Mouse (Mus musculus) cerebellum, adult 2 months (tissue): Measurements from ENCODE around the gene Pef1. TPM values are rescaled to one million over a fixed set of nuclear protein-coding genes. Genes with fewer than 3 reads are reported as not detected.

ENCODE experiments used
- DNase-seq, 2 experiments: peaks; one replicate each; pipeline ENCODE4 v3.0.0; 2021
- H3K27ac ChIP-seq: fragments of 200-500 bp; 2 replicates; pipeline ENCODE4 v1.5.1; 2012; ENCODE audit warnings: low read length, control low read depth, inconsistent platforms; ENCODE audit not compliant: insufficient read depth
- H3K27me3 ChIP-seq: fragments of 200-500 bp; 2 replicates; pipeline ENCODE4 v1.6.1; 2012; ENCODE audit warnings: inconsistent platforms, mild to moderate bottlenecking, low read length, moderate library complexity; ENCODE audit not compliant: control insufficient read depth, insufficient read depth
- H3K4me1 ChIP-seq: fragments of 200-500 bp; 2 replicates; pipeline ENCODE4 v1.6.1; 2011; ENCODE audit warnings: low read length; ENCODE audit not compliant: control insufficient read depth, insufficient read depth
- H3K4me3 ChIP-seq: fragments of 200-500 bp; replicated peaks from 2 replicates; pipeline ENCODE3; 2011; ENCODE audit warnings: mild to moderate bottlenecking, low read depth, low read length, control low read depth; ENCODE audit not compliant: insufficient read depth
- CTCF ChIP-seq: fragments of 200-500 bp; IDR thresholded peaks from 2 replicates; pipeline ENCODE4 v1.5.1; 2011; ENCODE audit warnings: low read depth, mild to moderate bottlenecking, control low read depth, low read length, moderate library complexity, borderline replicate concordance; ENCODE audit not compliant: insufficient read depth
- POLR2A ChIP-seq: fragments of 200-500 bp; IDR thresholded peaks from 2 replicates; pipeline ENCODE4 v1.6.1; 2011; ENCODE audit warnings: low read length, control low read depth, borderline replicate concordance; ENCODE audit not compliant: insufficient read depth
- WGBS: fragments of 180-500 bp; shearing (Covaris S2); methylation state at CpG from one replicate; pipeline ENCODE4 v1.1.7; 2018; 5-methylcytosine and 5-hydroxymethylcytosine counted together
- polyA plus RNA-seq: library from polyadenylated mRNA; depleted of rRNA; stranded (reverse); fragments of >200 nt; gene quantifications from 2 replicates; pipeline ENCODE4 v1.2.3, GENCODE M21; 2012

Gene Pef1
- polyA plus RNA-seq, 1 experiment, result 89.3 TPM

DNA sequence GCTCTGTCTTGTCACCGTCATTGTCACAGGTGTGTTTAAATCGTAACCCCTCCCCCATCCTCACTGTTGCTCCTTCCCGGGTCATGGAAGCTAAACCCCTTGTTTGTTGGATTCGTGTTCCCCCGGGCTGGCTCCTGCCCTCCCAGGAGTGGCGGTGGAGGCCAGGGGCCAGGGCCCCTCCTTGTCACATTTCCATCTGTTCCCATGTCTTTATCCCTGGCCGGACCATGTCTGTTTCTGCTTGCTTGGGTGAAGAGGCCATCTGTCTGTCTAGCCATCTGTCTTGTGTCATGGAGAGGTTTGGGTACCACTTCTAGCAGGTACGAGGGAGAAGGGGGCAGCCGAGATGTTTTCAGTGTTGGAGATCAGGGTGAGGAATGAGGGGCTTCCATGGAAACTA, 20.1 kb upstream of the Pef1 start:
- Histone ChIP-seq H3K4me3 (no peak overlapping the region), H3K27ac (no peak overlapping the region), H3K27me3 (no peaks in the 10 kb centered on the region), H3K4me1 (peaks cover 88% of the 10 kb centered on the region)
- DNase-seq, result peak in 1 of 2 experiments; percentile 47
- TF ChIP-seq POLR2A (no peak), CTCF (no peak)
- WGBS, result 9% methylated on average over 9 of the region's 9 CpGs

DNA sequence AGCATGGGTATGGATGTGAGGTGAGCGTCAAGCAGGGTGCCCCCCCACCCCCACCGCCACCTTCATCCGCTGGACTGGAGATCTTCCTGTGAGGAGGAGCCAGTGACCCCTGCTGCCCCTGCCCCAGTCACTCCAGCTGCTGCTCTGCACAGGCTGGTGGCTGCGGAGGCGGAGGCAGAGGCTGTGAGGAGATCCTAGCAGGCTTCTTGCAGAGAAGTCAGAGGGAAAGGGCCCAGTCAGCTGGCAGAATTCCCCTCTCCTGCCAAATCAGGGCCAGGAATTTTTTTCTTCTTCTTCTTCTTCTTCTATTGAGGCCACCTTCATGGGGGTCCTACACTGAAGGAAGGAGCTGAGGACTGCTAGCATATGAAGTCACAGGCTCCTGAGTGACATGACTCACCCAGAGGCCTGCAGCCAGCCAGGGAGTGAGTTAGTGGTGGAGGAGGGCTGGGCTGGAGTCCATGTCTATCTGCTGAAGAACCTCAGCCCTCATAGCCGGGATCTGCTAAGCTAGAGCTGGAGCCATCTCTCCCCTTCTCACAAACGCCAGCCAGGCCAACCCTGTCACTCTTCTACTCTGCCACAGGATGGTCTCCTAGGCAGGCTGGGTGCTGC, 17.9 kb upstream of the Pef1 start:
- peaks cover 67% of the 10 kb centered on the region for H3K4me1 ChIP-seq
- 61% methylated on average over 7 of the region's 7 CpGs for WGBS
- peak; percentile 51 to 63 for DNase-seq
- TF ChIP-seq CTCF, result no peak
- TF ChIP-seq POLR2A, result no peak
- H3K4me3 ChIP-seq, result no peak overlapping the region
- H3K27me3 ChIP-seq, result no peaks in the 10 kb centered on the region
- no peak overlapping the region for H3K27ac ChIP-seq

DNA sequence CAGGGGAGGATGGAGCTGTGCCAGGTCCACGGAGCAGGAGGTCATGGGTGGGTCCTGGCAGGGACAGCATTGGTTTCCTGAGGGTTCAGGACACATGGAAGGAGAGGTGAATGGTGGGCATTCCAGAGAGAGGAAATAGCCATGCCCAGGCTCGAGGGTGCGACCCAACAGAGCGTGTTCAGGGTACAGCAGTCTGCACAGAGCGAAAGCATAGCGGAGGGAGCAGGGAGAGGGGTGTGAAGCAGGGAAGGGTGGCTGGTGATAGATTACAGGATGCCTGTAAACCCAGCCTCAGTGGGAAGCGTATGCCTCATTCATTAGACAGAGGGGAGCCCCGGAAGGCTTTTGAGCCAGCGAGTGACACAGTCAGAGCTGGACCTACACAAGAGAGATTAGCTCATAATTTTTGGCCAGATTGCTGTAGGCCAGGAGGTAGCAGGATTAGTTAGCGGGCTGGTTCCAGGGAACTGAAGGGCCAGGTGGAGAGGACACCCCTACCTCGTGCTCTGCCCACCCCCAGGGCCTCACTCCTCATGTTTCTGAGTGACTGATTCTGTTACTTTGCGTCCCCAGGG, 17.0 kb upstream of the Pef1 start:
- no peaks in the 10 kb centered on the region for H3K27me3 ChIP-seq
- H3K4me3 ChIP-seq, result no peak overlapping the region
- DNase-seq, result peak; percentile 54 to 74
- TF ChIP-seq CTCF (no peak), POLR2A (no peak)
- 41% methylated on average over 12 of the region's 12 CpGs for WGBS
- H3K27ac ChIP-seq, result no peak overlapping the region
- peaks cover 58% of the 10 kb centered on the region for H3K4me1 ChIP-seq

DNA sequence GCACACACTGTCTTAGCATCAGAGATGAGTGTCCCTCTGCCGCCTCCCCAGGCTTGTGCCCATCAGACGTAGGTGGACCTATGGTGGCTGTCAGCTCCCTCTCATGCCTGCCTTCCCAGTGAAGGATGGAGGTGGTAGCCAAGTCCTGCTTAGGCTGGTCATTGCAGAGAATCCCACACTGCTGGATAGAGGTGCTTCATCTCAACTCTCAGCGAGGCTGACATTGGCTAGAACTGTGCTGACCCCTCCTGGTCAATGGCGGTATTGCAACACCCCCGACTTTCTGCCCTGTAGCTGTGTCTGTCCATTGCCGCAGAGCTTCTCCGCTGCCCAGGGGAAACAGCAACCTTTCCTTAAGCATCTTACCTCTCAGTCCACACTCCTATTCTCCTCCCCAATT, 15.1 kb upstream of the Pef1 start:
- DNase-seq, result peak; percentile 89 to 98
- Histone ChIP-seq H3K27ac (no peak overlapping the region), H3K4me1 (peaks cover 43% of the 10 kb centered on the region), H3K27me3 (no peaks in the 10 kb centered on the region), H3K4me3 (no peak overlapping the region)
- WGBS, result 12% methylated on average over 7 of the region's 7 CpGs
- TF ChIP-seq POLR2A (no peak), CTCF (peak; percentile 100)

DNA sequence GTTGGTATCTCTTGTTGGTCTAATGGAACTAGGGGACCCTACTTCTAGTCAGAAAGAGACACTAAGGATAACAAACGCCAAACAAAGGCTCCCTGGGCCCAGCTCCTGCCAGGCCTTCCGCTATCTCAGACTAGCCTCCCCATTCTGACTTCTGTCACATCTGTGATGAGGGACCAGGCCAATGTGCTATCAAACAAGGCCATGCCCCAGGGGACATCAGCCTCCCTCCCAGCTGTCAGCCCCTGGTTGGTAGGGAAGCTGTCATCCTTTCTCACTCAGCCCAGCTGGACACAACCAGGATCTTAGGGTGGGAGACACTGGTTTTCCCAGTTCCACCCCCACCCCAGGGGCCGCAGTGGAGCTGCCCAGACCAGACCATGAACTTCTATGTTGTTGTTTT, 7.2 kb upstream of the Pef1 start:
- no peak for DNase-seq
- no peak overlapping the region for H3K27ac ChIP-seq
- TF ChIP-seq POLR2A (no peak), CTCF (no peak)
- H3K27me3 ChIP-seq, result no peaks in the 10 kb centered on the region
- no peak overlapping the region for H3K4me3 ChIP-seq
- H3K4me1 ChIP-seq, result no peaks in the 10 kb centered on the region
- WGBS, result 83% methylated on average over 3 of the region's 3 CpGs

DNA sequence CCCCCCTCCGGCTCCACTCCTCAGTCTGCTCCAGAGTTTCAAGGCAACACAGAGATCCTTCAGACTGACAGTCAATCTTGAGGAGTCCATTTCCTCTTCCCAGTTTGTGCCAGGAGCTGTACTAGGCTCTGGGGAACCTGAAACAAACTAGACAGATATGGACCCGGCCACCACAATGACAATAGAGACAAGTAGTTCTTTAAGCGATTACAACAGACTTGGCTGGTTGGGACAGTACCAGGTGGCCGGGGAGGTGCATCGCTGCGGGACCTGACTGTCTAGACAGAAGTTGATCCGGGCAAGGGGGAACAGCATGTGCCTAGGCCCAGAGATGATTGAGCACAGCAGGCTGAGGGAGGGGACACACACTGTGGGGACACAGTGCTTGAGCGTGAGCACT, 1.2 kb upstream of the Pef1 start:
- H3K27ac ChIP-seq, result no peak overlapping the region
- peak in 1 of 2 experiments; percentile 51 for DNase-seq
- TF ChIP-seq POLR2A (no peak), CTCF (no peak)
- H3K4me1 ChIP-seq, result peaks cover 6% of the 10 kb centered on the region; the same call in 1 of the 2 replicates
- no peaks in the 10 kb centered on the region for H3K27me3 ChIP-seq
- WGBS, result 3% methylated on average over 8 of the region's 8 CpGs
- H3K4me3 ChIP-seq, result no peak overlapping the region

DNA sequence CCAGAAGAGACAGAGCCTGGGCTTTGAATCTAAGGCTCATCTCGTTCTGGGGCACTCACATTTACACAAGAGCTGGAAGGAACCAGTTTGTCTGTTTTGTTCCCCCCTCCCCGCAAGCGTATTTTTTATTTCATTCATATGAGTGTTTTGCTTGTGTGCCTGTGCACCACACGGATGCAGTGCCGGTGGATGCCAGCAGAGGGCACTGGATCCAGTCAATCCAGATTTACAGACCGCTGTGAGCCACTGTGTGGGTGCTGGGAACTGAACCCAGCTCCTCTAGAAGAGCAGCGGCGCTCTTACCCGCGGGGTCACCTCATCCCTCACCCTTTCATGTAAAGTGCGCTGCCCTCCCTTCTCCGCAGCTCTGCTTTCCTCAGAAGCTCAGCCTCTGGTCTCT, 1.3 kb downstream of the Pef1 start:
- no peaks in the 10 kb centered on the region for H3K27me3 ChIP-seq
- no peak overlapping the region for H3K4me3 ChIP-seq
- H3K27ac ChIP-seq, result no peak overlapping the region
- TF ChIP-seq CTCF, result no peak
- TF ChIP-seq POLR2A, result no peak
- peaks cover 6% of the 10 kb centered on the region; the same call in 1 of the 2 replicates for H3K4me1 ChIP-seq
- WGBS, result 79% methylated on average over 12 of the region's 12 CpGs
- no peak for DNase-seq

DNA sequence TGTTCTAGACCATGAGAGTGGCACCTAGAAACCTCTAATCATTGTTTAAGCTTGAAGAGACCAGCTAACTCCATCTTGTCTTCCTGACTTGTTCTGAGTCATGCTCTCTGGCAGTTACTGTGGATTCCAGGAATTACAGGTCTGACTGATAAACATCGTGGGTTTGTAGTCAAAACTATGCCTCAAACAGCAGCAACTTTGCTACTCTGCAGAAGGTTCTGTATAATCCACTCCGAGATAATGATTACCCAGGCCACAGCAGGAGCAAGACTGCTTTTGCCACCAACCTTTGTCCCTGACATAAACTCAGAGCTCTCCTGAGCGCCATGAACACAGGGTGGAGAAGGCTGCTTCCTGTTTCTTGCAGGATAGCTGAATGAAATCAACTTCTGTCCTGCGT, 2.2 kb downstream of the Pef1 start:
- WGBS, result 89% methylated on average over 4 of the region's 4 CpGs
- DNase-seq, result no peak

More for the DNA sequence above, 2.2 kb downstream of the Pef1 start:
- Histone ChIP-seq H3K27me3 (no peaks in the 10 kb centered on the region), H3K27ac (no peak overlapping the region), H3K4me1 (peaks cover 6% of the 10 kb centered on the region; the same call in 1 of the 2 replicates), H3K4me3 (no peak overlapping the region)
- TF ChIP-seq POLR2A (no peak), CTCF (no peak)
